Mouse (Mus musculus) heart, postnatal 14 days (tissue): ENCODE measurements around the gene Serinc2. TPM values are rescaled to one million over a fixed set of nuclear protein-coding genes. Genes with fewer than 3 reads are reported as not detected.
A peak's percentile ranks its signal among the peaks of the same experiment; 100 is the strongest.

Source experiments
- DNase-seq, 2 experiments: peaks; one replicate each; pipeline ENCODE4 v3.0.0; 2021 to 2022
- intact Hi-C: fragments of 180-260 bp; cut with DNase I; formaldehyde crosslinking; loops from one replicate; pipeline ENCODE4 v1.15.1; 2025
- total RNA-seq, 2 experiments: library from RNA; stranded (reverse); gene quantifications; 2 replicates each; pipeline ENCODE4 v1.2.3; 2021

Serinc2 gene
- total RNA-seq, 2 experiments from 2014 or later: 3.1 to 3.3 TPM

DNA sequence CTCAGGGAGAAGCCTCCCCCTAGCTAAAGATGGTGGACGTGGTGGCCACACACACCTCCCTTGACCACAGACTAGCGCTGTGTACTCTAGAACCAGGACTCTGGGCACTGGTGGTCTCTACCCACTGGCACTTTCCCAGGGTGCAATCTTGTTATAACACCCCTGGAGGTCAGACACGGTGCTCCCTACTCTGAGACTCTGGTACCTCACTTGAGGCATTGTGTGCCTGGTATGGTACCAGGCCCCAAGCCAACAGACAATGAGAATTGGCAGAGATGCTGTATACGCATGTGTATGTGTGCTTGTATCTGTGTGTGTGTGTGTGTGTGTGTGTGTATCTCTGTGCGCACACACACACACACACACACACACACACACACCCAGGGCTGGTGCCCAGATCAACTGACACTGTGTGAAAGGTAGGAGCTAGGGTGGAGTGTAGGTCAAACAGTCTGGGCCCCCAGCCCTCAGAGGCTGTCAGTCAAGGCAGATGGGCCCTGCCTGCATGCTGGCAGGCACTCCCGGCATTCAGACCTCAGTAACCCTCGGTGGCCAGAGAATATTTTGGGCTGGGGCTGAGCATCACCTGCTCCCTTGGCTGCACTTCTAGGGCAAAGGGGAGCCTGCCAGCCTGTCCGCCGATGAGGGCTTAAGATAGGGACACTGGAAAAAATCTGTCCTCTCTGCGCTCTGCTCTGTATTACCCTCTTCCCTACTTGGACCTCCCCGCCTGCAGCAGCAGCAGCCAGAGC, 20.0 kb upstream of the Serinc2 start:
- DNase-seq: peak; percentile 67 to 84
- intact Hi-C loops: no loop called here

- intact Hi-C loops: no loop called here
- no peak for DNase-seq
Observed at GRCm38 (mm10) chr4:130297123-130297529, 18.1 kb upstream of the Serinc2 start.

DNA sequence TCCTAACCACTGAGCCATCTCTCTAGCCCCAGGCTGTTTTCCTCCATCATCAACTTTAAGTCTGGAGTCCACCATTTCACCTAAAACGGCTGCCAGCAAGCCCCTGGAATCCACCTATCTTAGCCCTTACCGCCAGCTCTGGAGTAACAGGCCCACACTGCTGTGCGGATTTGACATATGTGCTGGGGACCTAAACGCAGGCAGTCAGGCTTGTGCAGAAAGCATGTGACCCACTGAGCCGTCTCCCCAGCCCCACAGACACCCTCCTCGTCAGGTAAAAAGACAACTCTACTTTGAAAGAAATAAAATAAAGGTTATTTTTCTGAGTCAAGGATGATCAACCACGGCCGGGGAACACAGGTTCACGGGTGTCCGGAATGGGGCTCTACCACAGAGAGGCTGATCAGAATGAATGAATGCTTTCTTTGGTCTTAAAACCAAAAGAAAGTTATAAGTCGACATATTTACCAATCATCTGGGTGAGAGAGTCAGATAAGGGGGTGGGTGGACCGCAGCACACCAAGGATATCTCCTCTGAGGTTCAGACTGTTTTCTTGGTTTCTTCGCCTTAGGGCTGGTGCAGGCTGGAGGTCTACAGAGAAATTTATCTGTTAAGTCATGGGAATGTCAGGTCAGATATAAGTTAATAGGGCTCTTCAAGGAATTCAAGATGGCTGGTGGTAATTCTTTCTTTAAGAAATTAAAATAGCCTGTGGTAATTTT, 17.4 kb upstream of the Serinc2 start:
- intact Hi-C loops: no loop called here
- DNase-seq: no peak

- intact Hi-C loops: no loop called here
- DNase-seq: peak in 1 of 2 experiments; percentile 43
Observed at GRCm38 (mm10) chr4:130295047-130295745, 16.2 kb upstream of the Serinc2 start.

- DNase-seq: no peak
- intact Hi-C loops: no loop called here
Observed at GRCm38 (mm10) chr4:130294513-130294912, 15.5 kb upstream of the Serinc2 start.

- intact Hi-C loops: loop anchor here (1.0 to 2.0 kb wide), 2 partner anchors 28 to 93 kb away; no protein-coding TSS in a partner anchor
- DNase-seq: peak; percentile 73 to 84
Observed at GRCm38 (mm10) chr4:130292271-130292670, 13.3 kb upstream of the Serinc2 start.

- intact Hi-C loops: no loop called here
- no peak for DNase-seq
Observed at GRCm38 (mm10) chr4:130289824-130290223, 10.8 kb upstream of the Serinc2 start.

DNA sequence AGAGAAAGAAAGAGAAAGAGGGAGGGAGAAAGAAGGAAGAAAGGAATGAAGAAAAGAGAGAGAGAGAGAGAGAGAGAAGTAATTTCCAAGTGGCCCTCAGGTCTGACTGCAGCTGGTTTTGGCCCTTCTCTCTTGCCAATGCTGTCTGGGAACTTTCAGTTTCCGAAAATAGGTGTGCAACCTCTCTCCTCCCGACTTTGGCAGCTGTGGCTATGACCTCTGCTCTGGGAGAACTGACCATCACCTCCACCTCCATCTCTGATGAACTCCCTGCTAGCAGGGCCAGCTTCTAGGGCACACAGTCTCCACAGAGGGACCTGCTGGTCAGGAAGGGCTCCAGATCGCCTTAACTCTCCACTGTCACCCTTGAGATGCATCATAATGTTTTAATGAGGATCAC, 7.5 kb upstream of the Serinc2 start:
- intact Hi-C loops: no loop called here
- no peak for DNase-seq

- intact Hi-C loops: no loop called here
- DNase-seq: no peak
Observed at GRCm38 (mm10) chr4:130283826-130284225, 4.8 kb upstream of the Serinc2 start.

DNA sequence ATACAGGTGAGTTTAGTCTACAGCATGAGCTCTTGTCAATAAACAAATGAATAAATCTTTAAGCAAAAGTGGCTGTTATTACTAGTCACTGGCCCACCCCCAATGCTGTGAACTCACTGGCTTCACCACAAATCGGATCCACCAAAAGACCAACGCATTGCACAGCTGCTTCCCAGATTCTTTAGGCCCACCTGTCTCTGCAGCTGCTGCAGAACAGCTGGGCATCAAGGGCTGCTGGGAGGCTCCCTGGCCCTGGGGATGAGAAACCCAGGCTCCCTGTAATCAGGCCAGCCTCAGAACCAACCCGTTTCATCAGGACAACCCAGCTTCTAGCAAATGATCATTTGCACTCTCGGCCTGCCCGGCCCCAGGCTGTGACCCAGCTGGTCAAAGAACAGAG, 3.9 kb upstream of the Serinc2 start:
- DNase-seq: no peak
- intact Hi-C loops: no loop called here

- intact Hi-C loops: no loop called here
- DNase-seq: no peak
Observed at GRCm38 (mm10) chr4:130276573-130277176, 2.3 kb downstream of the Serinc2 start.

DNA sequence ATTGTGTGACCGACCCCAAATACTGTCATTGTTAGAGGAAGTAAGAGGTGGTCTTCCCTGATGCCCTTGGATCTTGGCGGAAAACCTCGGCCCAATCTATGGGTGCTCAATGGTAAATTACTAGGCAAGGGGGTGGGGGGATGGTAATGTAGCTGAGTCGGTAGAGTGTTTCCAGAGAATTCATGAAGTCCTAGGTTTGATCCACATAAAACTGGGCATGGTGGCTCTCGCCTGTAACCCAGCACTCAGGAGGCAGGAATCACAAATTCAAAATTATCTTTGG, 3.2 kb downstream of the Serinc2 start:
- DNase-seq: no peak
- intact Hi-C loops: no loop called here

DNA sequence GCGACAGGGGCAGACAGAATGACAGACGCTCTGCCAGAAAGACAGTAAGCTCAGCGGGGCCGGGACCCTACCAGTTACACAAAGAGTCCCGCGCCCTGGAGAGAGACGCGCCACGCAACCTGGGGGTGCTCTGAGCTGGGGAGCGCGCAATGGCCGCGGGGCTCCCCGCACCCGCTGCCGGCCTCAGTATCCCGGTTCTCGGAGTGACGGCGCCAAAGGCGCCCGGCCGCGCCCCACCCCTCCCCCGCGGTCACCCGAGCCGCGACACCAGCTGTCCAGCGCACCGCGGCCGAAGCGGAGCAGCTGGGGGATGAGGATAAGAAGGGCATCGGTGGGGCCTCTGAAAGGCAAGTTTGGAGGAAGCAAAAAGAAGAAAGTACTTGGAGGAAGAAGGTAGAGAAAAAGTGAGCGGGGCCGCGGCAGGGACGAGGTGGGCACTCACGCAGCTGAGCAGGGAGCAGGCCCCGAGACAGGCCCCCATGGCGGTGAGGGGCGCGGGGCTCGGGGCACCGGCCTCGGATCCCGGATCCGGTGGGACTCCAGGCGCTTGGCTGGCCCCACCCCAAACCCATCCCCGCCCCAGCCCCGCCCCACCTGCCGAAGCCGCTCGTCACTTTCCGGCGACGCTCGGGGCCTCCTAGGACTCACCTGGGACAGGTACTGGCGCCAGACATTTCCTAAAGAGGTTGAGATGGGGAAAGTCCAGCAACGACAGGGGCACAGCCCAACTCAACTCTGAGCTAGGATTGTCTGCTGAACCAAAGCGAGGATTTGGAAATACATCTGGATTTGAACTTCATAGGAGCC, 3.8 kb downstream of the Serinc2 start:
- no peak for DNase-seq
- intact Hi-C loops: no loop called here

GRCm38 (mm10) chr4:130274346-130275015, 4.5 kb downstream of the Serinc2 start:
- intact Hi-C loops: no loop called here

GRCm38 (mm10) chr4:130273698-130274345, 5.2 kb downstream of the Serinc2 start:
- intact Hi-C loops: no loop called here
- DNase-seq: no peak

More at GRCm38 (mm10) chr4:130274346-130275015, 4.5 kb downstream of the Serinc2 start:
- no peak for DNase-seq

DNA sequence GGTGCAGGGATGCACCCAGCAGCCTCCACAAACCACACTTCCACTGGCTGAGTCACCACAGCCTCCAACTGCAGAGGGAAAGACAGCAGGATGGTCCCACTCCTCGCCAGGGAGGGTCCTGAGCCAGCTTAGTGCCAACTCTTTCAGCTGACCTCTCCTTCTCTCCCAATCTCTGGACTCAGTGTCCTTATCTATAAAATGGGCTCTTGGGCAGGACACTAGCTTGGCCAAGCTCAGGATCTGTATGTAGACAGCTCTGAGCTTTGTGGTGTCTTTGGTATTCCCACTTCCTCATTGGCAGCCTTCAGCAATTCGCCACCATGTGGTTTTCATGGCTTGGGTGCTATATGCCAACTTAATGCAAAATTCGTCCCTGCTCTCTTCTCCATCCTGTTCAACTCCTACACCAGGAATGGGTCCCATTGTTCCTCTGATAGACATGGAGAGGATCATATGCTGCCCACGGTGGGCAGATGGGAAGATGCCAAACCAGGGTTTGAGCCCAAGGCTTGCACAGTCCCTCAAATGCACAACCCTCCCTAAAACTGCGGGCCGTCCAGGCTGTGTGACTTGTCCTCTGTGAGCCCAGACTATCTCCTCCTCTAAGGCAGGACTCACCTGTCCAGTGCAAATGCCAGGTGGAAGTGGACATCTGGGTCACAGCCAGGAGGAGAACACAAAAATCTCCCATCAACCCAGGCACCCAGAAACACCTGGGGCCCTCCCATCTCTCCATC, 8.2 kb downstream of the Serinc2 start:
- intact Hi-C loops: no loop called here
- DNase-seq: no peak

GRCm38 (mm10) chr4:130270089-130270488, 8.9 kb downstream of the Serinc2 start:
- intact Hi-C loops: no loop called here
- no peak for DNase-seq

GRCm38 (mm10) chr4:130268736-130269135, 10.3 kb downstream of the Serinc2 start:
- no peak for DNase-seq

DNA sequence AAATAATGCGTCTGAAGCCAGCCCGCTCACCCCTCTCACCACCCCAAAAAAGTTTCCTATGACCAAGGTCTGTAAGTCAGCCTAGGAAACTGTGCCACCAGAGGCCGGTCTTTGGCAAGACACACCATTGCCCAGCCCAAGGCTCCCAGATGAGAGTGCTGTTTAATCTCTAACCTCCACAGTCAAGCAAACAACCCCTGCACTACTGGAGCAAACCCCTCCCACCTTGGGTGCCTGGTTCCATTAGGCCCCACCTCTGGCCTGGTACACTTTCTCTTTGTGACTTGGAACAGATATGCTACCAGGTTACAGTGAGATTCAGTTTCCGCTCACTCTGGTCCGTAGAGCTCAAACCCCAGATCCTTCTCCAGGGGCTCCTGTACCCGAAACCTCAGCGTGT, 11.9 kb downstream of the Serinc2 start:
- intact Hi-C loops: no loop called here
- DNase-seq: no peak

More at GRCm38 (mm10) chr4:130268736-130269135, 10.3 kb downstream of the Serinc2 start:
- intact Hi-C loops: no loop called here
